Mouse (Mus musculus) stomach, postnatal 0 days (tissue): ENCODE measurements at regions not wholly inside any gene's neighbourhood (a gene's known extent, or its start where the extent isn't known, plus 50 kb on each side); places are given as distances from the start of the nearest gene placed in this dataset.

Experiments used
- ATAC-seq: fragments of 200-750 bp; cut with Nextera tagmentation; 2 replicates; pipeline ENCODE4 v1.8.0; 2017; ENCODE audit not compliant: low FRiP score, low TSS enrichment
- DNase-seq: peaks from one replicate; pipeline ENCODE4 v3.0.0-alpha.2; 2016; ENCODE audit warnings: low spot score
- H3K27ac ChIP-seq: fragments of 300-500 bp; sonication (generic); replicated peaks from 2 replicates; pipeline ENCODE4 v1.5.1; 2014; ENCODE audit warnings: mild to moderate bottlenecking, control low read depth
- H3K27me3 ChIP-seq: fragments of 300-500 bp; sonication (generic); 2 replicates; pipeline ENCODE4 v1.6.1; 2014; ENCODE audit warnings: low read length; ENCODE audit not compliant: control insufficient read depth, insufficient read depth
- H3K36me3 ChIP-seq: fragments of 300-500 bp; sonication (generic); 2 replicates; pipeline ENCODE4 v1.6.1; 2014; ENCODE audit warnings: low read length, mixed read lengths; ENCODE audit not compliant: control insufficient read depth, insufficient read depth
- H3K4me1 ChIP-seq: fragments of 300-500 bp; sonication (generic); replicated peaks from 2 replicates; pipeline ENCODE4 v1.6.1; 2014; ENCODE audit warnings: antibody characterized with exemption; ENCODE audit not compliant: control insufficient read depth, insufficient read depth
- H3K4me2 ChIP-seq: fragments of 300-500 bp; sonication (generic); replicated peaks from 2 replicates; pipeline ENCODE4 v1.6.1; 2014; ENCODE audit warnings: low read depth, mild to moderate bottlenecking, control low read depth, moderate library complexity
- H3K4me3 ChIP-seq: fragments of 300-500 bp; sonication (generic); 2 replicates; pipeline ENCODE4 v1.5.1; 2014; ENCODE audit warnings: low read depth, low read length, control low read depth
- H3K9ac ChIP-seq: fragments of 300-500 bp; sonication (generic); 2 replicates; pipeline ENCODE4 v1.6.1; 2014; ENCODE audit warnings: mild to moderate bottlenecking, low read length, control low read depth, mixed read lengths
- H3K9me3 ChIP-seq: fragments of 300-500 bp; sonication (generic); 2 replicates; pipeline ENCODE4 v1.6.1; 2016; ENCODE audit warnings: low read length; ENCODE audit not compliant: control insufficient read depth
- CTCF ChIP-seq: IDR thresholded peaks from 2 replicates; pipeline ENCODE4 v1.5.1; 2016; ENCODE audit warnings: antibody characterized with exemption, low read depth, mild to moderate bottlenecking, moderate library complexity
- EP300 ChIP-seq: optimal IDR thresholded peaks from 2 replicates; pipeline ENCODE3; 2016; ENCODE audit warnings: antibody characterized with exemption
- WGBS: fragments of 180-500 bp; shearing (Covaris S2); extraction: QIAGEN DNeasy Blood & Tissue Kit; methylation state at CpG from one replicate; pipeline ENCODE4 v1.1.7; 2014; 5-methylcytosine and 5-hydroxymethylcytosine counted together

GRCm38 (mm10) chr2:30697851-30698250, 103.0 kb downstream of the Cstad start:
- no peak for DNase-seq
- Histone ChIP-seq H3K27ac (no peak overlapping the region), H3K36me3 (no peaks in the 10 kb centered on the region), H3K4me3 (no peak overlapping the region), H3K27me3 (no peaks in the 10 kb centered on the region), H3K4me1 (peaks cover 7% of the 10 kb centered on the region), H3K9me3 (no peaks in the 10 kb centered on the region), H3K9ac (no peak overlapping the region), H3K4me2 (no peak overlapping the region)
- ATAC-seq, result no peak
- no peak for TF ChIP-seq CTCF
- TF ChIP-seq EP300, result no peak
- 63% methylated on average over 2 of the region's 2 CpGs for WGBS

DNA sequence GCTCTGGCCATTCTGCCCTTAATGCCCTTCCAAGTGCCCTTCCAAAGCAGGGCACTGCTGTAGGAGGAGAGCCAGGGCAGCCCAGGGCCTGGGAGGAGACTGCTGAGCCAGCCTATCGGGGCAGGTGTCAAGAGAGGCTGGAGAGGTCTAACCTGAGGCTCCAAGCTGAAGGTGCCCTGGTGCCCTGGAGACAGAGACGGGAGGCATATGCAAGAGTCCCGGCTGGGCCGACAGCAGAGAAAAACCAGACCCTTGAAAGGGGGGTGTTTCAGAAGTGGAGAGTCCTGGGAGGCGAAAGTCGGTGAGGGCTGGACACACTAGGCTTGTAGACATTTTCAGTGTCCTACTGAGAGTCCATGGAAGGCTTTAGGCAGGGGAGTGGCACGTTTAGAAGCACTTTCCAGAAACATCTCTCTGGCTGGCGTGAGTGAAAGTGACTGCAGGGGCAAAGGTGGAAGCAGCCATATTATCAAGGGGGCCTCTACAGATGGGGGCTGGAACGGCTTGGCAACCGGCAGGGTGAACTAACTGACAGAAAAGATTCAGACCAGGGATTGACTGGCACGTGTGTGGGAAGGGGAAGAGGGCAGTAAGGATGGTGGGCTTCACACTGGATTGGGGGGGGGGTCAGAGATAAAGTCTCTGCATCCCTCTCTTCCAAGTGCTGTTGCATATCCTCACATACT, 101.1 kb downstream of the Cstad start:
- Histone ChIP-seq H3K4me3 (no peak overlapping the region), H3K4me2 (no peak overlapping the region), H3K9me3 (no peaks in the 10 kb centered on the region), H3K27ac (peak overlapping the region; percentile 65), H3K4me1 (peaks cover 10% of the 10 kb centered on the region; the same call in 1 of the 2 replicates), H3K27me3 (no peaks in the 10 kb centered on the region), H3K9ac (peak overlapping the region; percentile 18; the same call in 1 of the 2 replicates), H3K36me3 (no peaks in the 10 kb centered on the region)
- no peak for ATAC-seq
- DNase-seq, result no peak
- TF ChIP-seq CTCF (no peak), EP300 (no peak)
- WGBS, result 45% methylated on average over 11 of the region's 11 CpGs

- ATAC-seq, result no peak
- H3K9ac ChIP-seq, result 0 out of 2 replicates have a peak overlapping the region, but pooled peaks have one; percentile 18
- H3K4me3 ChIP-seq, result no peak overlapping the region
- no peaks in the 10 kb centered on the region for H3K27me3 ChIP-seq
- H3K4me1 ChIP-seq, result peaks cover 8% of the 10 kb centered on the region; the same call in 1 of the 2 replicates
- no peak overlapping the region for H3K4me2 ChIP-seq
- H3K27ac ChIP-seq, result peak overlapping the region; percentile 65
- H3K9me3 ChIP-seq, result no peaks in the 10 kb centered on the region
- 92% methylated on average over 1 of the region's 1 CpGs for WGBS
- no peak for DNase-seq
- TF ChIP-seq EP300, result no peak
- no peak for TF ChIP-seq CTCF
- no peaks in the 10 kb centered on the region for H3K36me3 ChIP-seq
Measured at GRCm38 (mm10) chr2:30695041-30695440, 100.2 kb downstream of the Cstad start.

DNA sequence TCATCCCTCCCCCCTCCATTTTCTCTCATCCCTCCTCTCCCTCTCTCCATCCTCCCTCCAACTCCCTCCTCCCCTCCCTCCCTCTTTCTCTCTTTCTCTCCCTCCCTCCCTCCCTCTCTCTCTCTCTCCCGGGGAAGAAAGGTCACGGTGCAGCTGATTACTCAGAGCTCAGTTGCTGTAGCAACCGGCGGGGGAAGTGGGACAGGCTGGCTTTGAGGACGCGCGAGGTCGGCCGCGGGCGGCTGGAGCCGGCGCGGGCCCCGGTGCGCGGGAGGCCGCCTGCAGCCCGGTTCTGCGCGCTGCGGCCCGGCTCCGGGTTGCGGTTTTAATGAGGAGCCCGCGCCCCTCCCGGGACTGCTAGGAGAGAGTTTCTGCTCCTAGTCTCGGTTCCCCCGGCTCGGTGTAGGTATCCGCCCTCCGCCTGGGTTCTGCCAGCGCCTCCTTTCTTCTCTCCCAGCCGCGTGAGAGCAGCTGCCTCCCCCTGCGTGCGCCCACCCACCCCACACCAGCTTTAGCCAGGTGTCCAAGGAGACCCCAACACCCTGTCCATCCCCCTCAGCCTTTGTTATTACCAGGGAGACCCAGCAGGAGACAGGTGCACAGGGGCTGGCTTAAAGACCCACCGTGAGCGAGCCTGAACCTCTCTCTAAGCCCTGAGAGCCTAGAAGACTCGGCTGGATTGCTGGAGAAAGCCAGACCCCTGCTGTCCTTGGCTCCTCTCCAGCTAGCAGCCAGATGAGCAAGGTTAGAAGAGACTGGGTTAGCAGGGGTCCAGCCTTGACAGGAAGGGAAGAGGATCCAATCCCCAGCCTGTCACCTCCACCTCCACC, 98.6 kb downstream of the Cstad start:
- 1% methylated on average over 37 of the region's 41 CpGs for WGBS

DNA sequence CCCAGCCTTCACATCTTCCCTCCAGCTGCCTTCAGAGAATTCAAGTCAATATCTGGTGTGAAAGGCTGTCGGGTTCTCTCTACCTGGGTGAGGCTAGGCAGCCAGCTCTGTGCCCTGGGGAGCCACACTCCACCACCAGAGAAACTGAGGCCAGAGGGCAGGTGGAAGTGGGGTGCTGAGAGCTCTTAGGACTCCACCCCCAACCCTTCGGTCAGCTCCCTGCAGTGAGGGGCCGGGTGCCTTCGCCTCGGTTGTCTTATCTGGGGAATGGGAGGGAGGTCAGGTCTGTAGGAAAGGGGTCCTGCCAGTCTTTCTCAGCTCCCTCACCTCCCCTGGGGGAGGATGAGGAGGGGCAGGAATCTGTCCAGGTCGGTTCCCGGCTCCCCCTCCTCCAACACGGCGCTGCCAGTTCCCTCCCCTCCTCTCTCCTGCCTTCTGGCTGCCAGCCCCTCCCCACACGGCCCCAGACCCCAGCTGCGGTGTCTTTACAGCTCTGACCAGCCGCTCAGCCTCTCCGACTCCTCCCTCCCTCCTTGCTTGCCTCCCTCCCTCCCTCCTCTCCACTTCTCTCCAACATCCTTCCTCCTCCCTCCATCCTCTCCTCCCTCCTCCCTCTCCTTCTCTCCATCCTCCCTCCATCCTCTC, 97.8 kb downstream of the Cstad start:
- Histone ChIP-seq H3K36me3 (no peaks in the 10 kb centered on the region), H3K9me3 (no peaks in the 10 kb centered on the region), H3K27me3 (no peaks in the 10 kb centered on the region), H3K9ac (peak overlapping the region; percentile 47; the same call in 1 of the 2 replicates), H3K4me1 (peaks cover 6% of the 10 kb centered on the region; the same call in 1 of the 2 replicates), H3K4me2 (peak overlapping the region; percentile 14; the same call in 1 of the 2 replicates), H3K27ac (peak overlapping the region; percentile 93), H3K4me3 (no peak overlapping the region)
- no peak; the same call in 1 of the 2 replicates for TF ChIP-seq CTCF
- TF ChIP-seq EP300, result no peak
- 7% methylated on average over 9 of the region's 13 CpGs for WGBS
- peak; percentile 62 for ATAC-seq
- DNase-seq, result peak; percentile 61

More for the DNA sequence above, 98.6 kb downstream of the Cstad start:
- Histone ChIP-seq H3K36me3 (no peaks in the 10 kb centered on the region), H3K27ac (peak overlapping the region; percentile 93), H3K4me3 (peak overlapping the region; percentile 39), H3K4me2 (peak overlapping the region; percentile 68), H3K9ac (peak overlapping the region; percentile 69), H3K27me3 (no peaks in the 10 kb centered on the region), H3K4me1 (peaks cover 6% of the 10 kb centered on the region; the same call in 1 of the 2 replicates), H3K9me3 (no peaks in the 10 kb centered on the region)
- TF ChIP-seq CTCF (peak; percentile 15; the same call in 1 of the 2 replicates), EP300 (no peak)
- DNase-seq (peak; percentile 86), ATAC-seq (peak; percentile 82)
